Mouse (Mus musculus): ENCODE measurements at regions not wholly inside any gene's neighbourhood (a gene's known extent, or its start where the extent isn't known, plus 50 kb on each side); places are given as distances from the start of the nearest gene placed in this dataset.
A peak's percentile ranks its signal among the peaks of the same experiment; 100 is the strongest.

DNA sequence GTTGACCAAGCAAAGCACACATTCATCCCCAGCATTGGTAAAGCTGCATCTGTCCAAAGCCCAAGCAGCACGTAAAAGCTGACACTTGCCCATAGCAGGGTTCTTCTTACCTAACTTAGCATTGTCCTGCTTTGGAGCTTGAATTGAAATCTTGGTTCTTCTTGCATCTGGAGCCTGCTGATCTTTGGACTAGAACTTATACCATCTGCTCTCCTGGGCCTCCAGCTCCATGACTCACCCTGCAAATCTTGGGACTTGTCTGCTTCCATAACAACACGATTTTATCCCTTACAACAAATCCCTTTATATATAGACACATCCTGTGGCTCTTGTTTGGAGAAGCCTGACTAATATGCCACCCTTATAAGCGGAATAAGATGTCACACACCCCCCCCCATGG is 74.1 kb upstream of the Slc22a23 start:
- H3K27me3 ChIP-seq (ENCODE audit: control insufficient read depth, insufficient read depth, insufficient read length), result no peaks in the 10 kb centered on the region
- no peak overlapping the region for H3K4me2 ChIP-seq (ENCODE audit: low read depth)
- no peaks in the 10 kb centered on the region for H3K79me2 ChIP-seq (ENCODE audit: control insufficient read depth, insufficient read depth)

DNA sequence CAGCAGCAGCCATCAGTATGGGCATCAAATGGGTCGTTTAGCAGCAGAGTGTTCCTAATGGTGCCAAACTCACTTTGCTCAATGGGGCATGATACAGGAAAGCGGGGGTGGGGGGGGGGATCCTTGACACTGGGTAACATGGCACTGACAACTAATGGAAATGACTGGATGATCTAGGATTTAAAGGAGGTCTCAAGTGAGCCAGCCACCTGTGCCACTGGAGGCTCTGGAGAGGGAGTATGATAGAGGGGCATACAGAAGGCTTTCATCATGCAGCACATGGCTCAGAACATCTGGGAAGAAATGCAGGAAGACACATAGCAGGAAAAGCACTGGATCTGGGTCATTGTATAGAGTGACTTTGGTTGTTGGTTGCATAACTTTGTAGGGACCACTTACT is 71.6 kb upstream of the Slc22a23 start:
- TF ChIP-seq USF1 (IDR thresholded peaks at IDR 0.05; ENCODE audit: low read depth) (no peak), E2F4 (IDR thresholded peaks at IDR 0.05; ENCODE audit: insufficient read depth) (no peak), MYOD1 (IDR thresholded peaks at IDR 0.05; ENCODE audit: control insufficient read depth in 1 of 3, insufficient read length in 2 of 3, low read depth in 2 of 3) (no peak), CEBPB (IDR thresholded peaks at IDR 0.05; ENCODE audit: insufficient read depth, poor library complexity, severe bottlenecking) (no peak), POLR2A (IDR thresholded peaks at IDR 0.05; ENCODE audit: insufficient read length, low read depth) (no peak), TCF3 (IDR thresholded peaks at IDR 0.05; ENCODE audit: insufficient read length, low read depth) (no peak)
- H3K27me3 ChIP-seq (ENCODE audit: control insufficient read depth, insufficient read depth, insufficient read length), result no peaks in the 10 kb centered on the region
- H3K4me3 ChIP-seq, result no peak overlapping the region
- no peaks in the 10 kb centered on the region for H3K36me3 ChIP-seq (ENCODE audit: control insufficient read depth, insufficient read depth)
- H3K79me2 ChIP-seq (ENCODE audit: control insufficient read depth, insufficient read depth), result no peaks in the 10 kb centered on the region
- no peak overlapping the region for H3K4me2 ChIP-seq (ENCODE audit: low read depth)
- no peak overlapping the region for H3ac ChIP-seq (ENCODE audit: control insufficient read depth, insufficient read length)

More for the DNA sequence above, 74.1 kb upstream of the Slc22a23 start:
- no peak overlapping the region for H3ac ChIP-seq (ENCODE audit: control insufficient read depth, insufficient read length)
- no peaks in the 10 kb centered on the region for H3K36me3 ChIP-seq (ENCODE audit: control insufficient read depth, insufficient read depth)
- H3K4me3 ChIP-seq, result no peak overlapping the region
- TF ChIP-seq USF1 (IDR thresholded peaks at IDR 0.05; ENCODE audit: low read depth) (no peak), TCF12 (IDR thresholded peaks at IDR 0.05; ENCODE audit: insufficient read depth, poor library complexity, severe bottlenecking) (no peak), CEBPB (IDR thresholded peaks at IDR 0.05; ENCODE audit: insufficient read depth, poor library complexity, severe bottlenecking) (no peak), SRF (IDR thresholded peaks at IDR 0.05; ENCODE audit: control insufficient read depth, insufficient read length, low read depth) (no peak), MAX (IDR thresholded peaks at IDR 0.05; ENCODE audit: low read depth) (no peak), TCF3 (IDR thresholded peaks at IDR 0.05; ENCODE audit: insufficient read length, low read depth) (no peak), MYOG (IDR thresholded peaks at IDR 0.05; ENCODE audit: control insufficient read depth in 1 of 3, insufficient read depth in 1 of 3, insufficient read length in 2 of 3, low read depth in 2 of 3) (no peak), POLR2A (IDR thresholded peaks at IDR 0.05; ENCODE audit: insufficient read length, low read depth) (no peak), E2F4 (IDR thresholded peaks at IDR 0.05; ENCODE audit: insufficient read depth) (no peak), POLR2AphosphoS2 (IDR thresholded peaks at IDR 0.05; ENCODE audit: insufficient read length, low read depth) (no peak), MYOD1 (IDR thresholded peaks at IDR 0.05; ENCODE audit: control insufficient read depth in 1 of 3, insufficient read length in 2 of 3, low read depth in 2 of 3) (no peak), REST (IDR thresholded peaks at IDR 0.05; ENCODE audit: insufficient read depth, insufficient read length) (no peak)

DNA sequence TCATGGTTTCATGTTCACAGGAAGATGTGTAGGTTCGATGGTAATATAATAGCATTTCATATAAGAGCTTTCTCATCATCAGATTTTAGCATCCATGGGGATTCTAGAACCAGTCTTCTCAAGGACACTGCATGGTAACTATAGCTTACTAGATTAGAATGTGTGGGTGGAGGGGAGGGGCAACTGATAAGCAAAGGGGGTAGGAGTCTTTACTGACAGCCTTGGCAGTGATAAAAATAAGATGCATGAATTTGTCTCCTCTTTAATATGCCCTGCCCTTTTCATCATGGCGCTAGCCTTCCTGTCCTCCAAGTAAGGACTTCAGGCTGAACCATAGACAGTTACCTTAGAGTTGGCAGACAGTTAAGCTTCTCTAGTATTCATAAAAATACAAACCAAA is 69.6 kb upstream of the Slc22a23 start:
- H3K27me3 ChIP-seq (ENCODE audit: control insufficient read depth, insufficient read depth, insufficient read length), result no peaks in the 10 kb centered on the region
- no peak overlapping the region for H3K4me2 ChIP-seq (ENCODE audit: low read depth)
- H3K36me3 ChIP-seq (ENCODE audit: control insufficient read depth, insufficient read depth), result no peaks in the 10 kb centered on the region
- H3K79me2 ChIP-seq (ENCODE audit: control insufficient read depth, insufficient read depth), result no peaks in the 10 kb centered on the region
- no peak for TF ChIP-seq TCF12 (IDR thresholded peaks at IDR 0.05; ENCODE audit: insufficient read depth, poor library complexity, severe bottlenecking)
- TF ChIP-seq E2F4 (IDR thresholded peaks at IDR 0.05; ENCODE audit: insufficient read depth), result no peak
- TF ChIP-seq REST (IDR thresholded peaks at IDR 0.05; ENCODE audit: insufficient read depth, insufficient read length), result no peak
- no peak for TF ChIP-seq MYOG (IDR thresholded peaks at IDR 0.05; ENCODE audit: control insufficient read depth in 1 of 3, insufficient read depth in 1 of 3, insufficient read length in 2 of 3, low read depth in 2 of 3)
- no peak for TF ChIP-seq USF1 (IDR thresholded peaks at IDR 0.05; ENCODE audit: low read depth)
- TF ChIP-seq SRF (IDR thresholded peaks at IDR 0.05; ENCODE audit: control insufficient read depth, insufficient read length, low read depth), result no peak
- TF ChIP-seq CEBPB (IDR thresholded peaks at IDR 0.05; ENCODE audit: insufficient read depth, poor library complexity, severe bottlenecking), result no peak
- TF ChIP-seq POLR2A (IDR thresholded peaks at IDR 0.05; ENCODE audit: insufficient read length, low read depth), result no peak
- no peak for TF ChIP-seq POLR2AphosphoS2 (IDR thresholded peaks at IDR 0.05; ENCODE audit: insufficient read length, low read depth)
- TF ChIP-seq MAX (IDR thresholded peaks at IDR 0.05; ENCODE audit: low read depth), result no peak
- TF ChIP-seq TCF3 (IDR thresholded peaks at IDR 0.05; ENCODE audit: insufficient read length, low read depth), result no peak
- no peak for TF ChIP-seq MYOD1 (IDR thresholded peaks at IDR 0.05; ENCODE audit: control insufficient read depth in 1 of 3, insufficient read length in 2 of 3, low read depth in 2 of 3)
- no peak overlapping the region for H3K4me3 ChIP-seq
- H3ac ChIP-seq (ENCODE audit: control insufficient read depth, insufficient read length), result no peak overlapping the region

DNA sequence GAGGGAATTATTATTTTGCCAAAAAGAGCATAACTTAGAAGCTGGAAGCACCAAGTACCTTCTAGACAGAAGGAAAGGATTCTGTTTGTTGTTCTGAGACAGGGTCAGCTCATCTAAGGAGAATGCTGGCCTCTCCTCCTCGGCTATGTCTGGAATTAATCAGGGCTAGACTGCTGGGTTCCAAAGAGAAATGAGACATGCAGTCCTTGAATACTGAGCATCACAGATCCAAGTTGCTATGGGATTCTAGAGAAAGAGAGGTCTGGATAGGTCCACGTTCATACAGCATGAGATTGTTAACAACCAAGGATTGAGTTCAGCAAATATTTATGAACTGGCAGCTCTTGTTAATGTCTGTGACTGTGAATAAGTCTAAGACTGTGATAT is 63.7 kb upstream of the Slc22a23 start:
- TF ChIP-seq MYOG (IDR thresholded peaks at IDR 0.05; ENCODE audit: control insufficient read depth in 1 of 3, insufficient read depth in 1 of 3, insufficient read length in 2 of 3, low read depth in 2 of 3), result no peak
- TF ChIP-seq REST (IDR thresholded peaks at IDR 0.05; ENCODE audit: insufficient read depth, insufficient read length), result no peak
- TF ChIP-seq SRF (IDR thresholded peaks at IDR 0.05; ENCODE audit: control insufficient read depth, insufficient read length, low read depth), result no peak
- TF ChIP-seq TCF3 (IDR thresholded peaks at IDR 0.05; ENCODE audit: insufficient read length, low read depth), result no peak
- TF ChIP-seq CEBPB (IDR thresholded peaks at IDR 0.05; ENCODE audit: insufficient read depth, poor library complexity, severe bottlenecking), result no peak
- no peak for TF ChIP-seq TCF12 (IDR thresholded peaks at IDR 0.05; ENCODE audit: insufficient read depth, poor library complexity, severe bottlenecking)
- no peak for TF ChIP-seq POLR2A (IDR thresholded peaks at IDR 0.05; ENCODE audit: insufficient read length, low read depth)
- no peak for TF ChIP-seq POLR2AphosphoS2 (IDR thresholded peaks at IDR 0.05; ENCODE audit: insufficient read length, low read depth)
- no peak for TF ChIP-seq E2F4 (IDR thresholded peaks at IDR 0.05; ENCODE audit: insufficient read depth)
- Histone ChIP-seq H3ac (ENCODE audit: control insufficient read depth, insufficient read length) (no peak overlapping the region), H3K27me3 (ENCODE audit: control insufficient read depth, insufficient read depth, insufficient read length) (no peaks in the 10 kb centered on the region), H3K79me2 (ENCODE audit: control insufficient read depth, insufficient read depth) (no peaks in the 10 kb centered on the region), H3K4me2 (ENCODE audit: low read depth) (peak overlapping the region; percentile 33), H3K4me3 (no peak overlapping the region), H3K36me3 (ENCODE audit: control insufficient read depth, insufficient read depth) (no peaks in the 10 kb centered on the region)

All from myocyte (in vitro differentiated cells).